Mouse (Mus musculus): ENCODE measurements around the gene Kcnd3. TPM values are rescaled to one million over a fixed set of nuclear protein-coding genes. Genes with fewer than 3 reads are reported as not detected.

Gene Kcnd3
- polyA plus RNA-seq, 1 experiment from 2014 or later = 5.6 TPM

Other genes with a start within 250 kb of the Kcnd3 start
- 36.2 and 38.3 TPM in 2 replicates for gene Ddx20, start 235.2 kb downstream of the Kcnd3 start, polyA plus RNA-seq (2015; fragmentation: Nextera tagmentation; extraction: Ambion mirVana)

Measured in forebrain, embryonic 13.5 days (tissue).